Mouse (Mus musculus) CD4-positive, CD25-positive, alpha-beta regulatory T cell, adult 4 months (primary cell): ENCODE results near the gene Rsl1d1. TPM values are rescaled to one million over a fixed set of nuclear protein-coding genes. Genes with fewer than 3 reads are reported as not detected.
A peak's percentile ranks its signal among the peaks of the same experiment; 100 is the strongest.

Experiments
- ATAC-seq: one replicate; pipeline ENCODE4 v1.8.0; 2017
- polyA plus RNA-seq, 2 experiments: library from polyadenylated mRNA; unstranded; fragments of 100-300 nt; shearing (Covaris generic); gene quantifications; one replicate each; pipeline ENCODE4 v1.2.1; 2017

Gene Rsl1d1
- 100 to 1,000 TPM; 167 to 177 TPM for polyA plus RNA-seq

DNA sequence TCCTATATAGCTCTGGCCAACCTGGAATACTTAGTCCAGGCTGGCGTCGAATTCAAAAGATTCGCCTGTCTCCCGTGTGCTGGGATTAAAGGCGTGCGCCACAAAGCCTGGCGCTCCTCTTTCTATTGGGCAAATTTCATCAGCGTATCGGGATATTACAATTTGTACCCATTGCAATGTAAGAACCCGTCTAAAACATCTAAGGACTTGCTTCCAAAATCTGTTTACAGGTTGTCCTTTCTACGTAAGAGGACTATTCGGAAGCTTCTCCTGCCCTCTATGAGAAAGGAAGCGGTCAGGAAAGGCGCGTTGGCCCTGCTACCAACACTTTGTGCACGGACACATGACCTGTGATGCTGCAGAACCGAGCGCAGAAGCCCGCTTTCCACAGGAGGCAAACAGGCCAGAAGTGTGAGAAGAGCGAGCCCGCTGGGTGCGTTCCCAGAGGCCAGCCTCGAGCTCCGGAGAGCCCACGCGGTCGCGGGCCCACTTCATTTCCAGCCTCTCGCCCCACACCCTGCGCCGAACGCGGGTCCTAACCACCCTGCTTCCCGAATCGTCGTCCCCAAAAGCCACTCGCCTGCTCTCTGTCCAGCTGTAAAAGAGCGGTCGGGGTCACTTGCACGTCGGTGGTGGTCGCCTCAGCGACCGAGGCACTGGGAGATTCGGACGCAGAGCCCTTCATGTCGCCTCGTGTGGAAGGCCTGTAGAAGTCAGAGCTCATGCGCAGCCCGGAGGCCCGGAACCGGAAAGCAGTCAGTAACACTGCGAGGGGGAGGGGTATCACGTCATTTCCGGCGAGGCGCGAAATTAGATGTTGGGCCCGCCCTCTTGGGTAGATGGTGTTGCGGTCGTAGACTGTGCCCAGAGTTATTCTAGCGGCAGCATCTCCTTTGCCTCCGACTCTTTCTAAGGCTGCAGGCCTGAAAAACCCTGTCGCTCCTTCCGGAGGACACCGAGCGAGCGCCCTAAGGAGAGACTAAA lies at the start of gene Rsl1d1:
Gene Rsl1d1, minus strand, starts transcription at position 761 of the 984 bp plus-strand sequence.
- peak; percentile 96 for ATAC-seq

DNA sequence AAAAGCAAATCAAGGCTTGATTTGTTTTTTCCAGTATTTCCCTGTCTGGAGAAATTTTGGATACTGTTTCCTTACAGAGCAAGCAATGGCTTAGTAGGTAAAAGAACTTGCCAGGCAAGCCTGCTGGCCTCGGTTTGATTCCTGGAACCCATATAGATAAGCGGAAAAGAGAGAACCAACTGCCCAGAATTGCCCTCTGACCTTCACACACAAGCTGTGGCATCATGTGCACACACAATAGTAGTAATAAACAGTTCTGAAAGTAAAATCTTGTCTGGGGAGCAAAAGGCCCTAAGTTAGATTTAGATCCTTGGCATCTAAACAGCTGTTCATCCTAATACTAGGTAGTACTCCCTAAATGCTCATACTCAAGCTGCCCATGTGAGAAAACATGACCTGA lies 44.7 kb upstream of the Rsl1d1 start:
- ATAC-seq = no peak

DNA sequence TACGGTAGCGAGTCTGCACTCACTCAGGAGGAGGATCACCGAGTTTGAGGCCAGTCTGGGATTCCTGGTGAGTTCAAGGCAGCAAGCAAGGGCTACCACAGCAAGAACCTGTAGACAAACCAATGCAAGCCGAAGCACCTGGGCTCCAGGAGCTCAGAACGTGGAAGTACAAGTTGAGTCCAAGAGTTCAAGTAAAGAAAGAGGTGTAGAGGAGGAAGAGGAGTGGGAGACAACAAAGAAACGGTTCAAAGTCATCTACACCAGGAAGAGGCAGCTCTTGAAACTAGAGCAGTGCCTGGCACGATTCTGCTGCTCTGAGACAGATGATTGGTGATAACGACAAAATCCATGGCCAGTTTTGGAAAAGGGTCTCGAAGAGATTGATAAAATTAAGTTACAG lies 42.6 kb upstream of the Rsl1d1 start:
- ATAC-seq = no peak

DNA sequence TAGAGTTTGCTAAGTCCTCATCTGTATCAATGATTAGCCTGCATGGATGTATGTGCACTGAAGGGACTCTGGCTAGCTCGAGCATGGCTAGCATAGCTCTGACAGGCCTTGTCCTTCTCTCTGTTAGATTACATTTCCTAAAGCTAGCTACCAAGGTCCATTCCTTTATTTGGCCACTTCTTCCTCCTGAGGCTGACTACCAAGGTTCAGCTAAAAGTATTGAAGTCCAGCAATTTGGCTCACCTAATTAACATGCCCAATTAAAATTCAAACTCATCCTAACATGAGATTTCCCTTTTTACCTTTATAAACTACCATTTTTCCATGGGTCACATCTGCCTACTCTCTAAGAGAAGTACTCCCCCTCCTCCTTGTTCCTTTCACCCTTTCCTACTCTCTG lies 39.3 kb upstream of the Rsl1d1 start:
- no peak for ATAC-seq

DNA sequence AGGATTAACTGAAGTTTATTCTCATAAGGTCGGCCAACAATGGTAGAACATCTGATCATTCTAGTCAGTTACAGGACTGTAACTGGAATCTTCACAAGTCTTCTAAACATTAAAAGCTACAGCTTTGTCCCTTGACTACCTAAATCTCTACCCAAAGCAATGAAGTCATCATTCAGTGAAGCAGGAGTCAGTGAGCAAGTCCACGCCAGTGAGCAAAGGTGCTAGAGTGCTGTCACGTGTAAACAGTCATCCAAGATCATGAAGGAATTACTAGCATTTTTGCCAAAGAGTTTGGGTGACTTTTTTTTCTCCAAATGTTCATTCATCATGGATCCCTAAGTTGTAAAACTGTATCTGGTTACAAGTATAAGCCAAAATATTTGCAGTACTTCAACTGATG lies 14.7 kb upstream of the Rsl1d1 start:
- no peak for ATAC-seq

DNA sequence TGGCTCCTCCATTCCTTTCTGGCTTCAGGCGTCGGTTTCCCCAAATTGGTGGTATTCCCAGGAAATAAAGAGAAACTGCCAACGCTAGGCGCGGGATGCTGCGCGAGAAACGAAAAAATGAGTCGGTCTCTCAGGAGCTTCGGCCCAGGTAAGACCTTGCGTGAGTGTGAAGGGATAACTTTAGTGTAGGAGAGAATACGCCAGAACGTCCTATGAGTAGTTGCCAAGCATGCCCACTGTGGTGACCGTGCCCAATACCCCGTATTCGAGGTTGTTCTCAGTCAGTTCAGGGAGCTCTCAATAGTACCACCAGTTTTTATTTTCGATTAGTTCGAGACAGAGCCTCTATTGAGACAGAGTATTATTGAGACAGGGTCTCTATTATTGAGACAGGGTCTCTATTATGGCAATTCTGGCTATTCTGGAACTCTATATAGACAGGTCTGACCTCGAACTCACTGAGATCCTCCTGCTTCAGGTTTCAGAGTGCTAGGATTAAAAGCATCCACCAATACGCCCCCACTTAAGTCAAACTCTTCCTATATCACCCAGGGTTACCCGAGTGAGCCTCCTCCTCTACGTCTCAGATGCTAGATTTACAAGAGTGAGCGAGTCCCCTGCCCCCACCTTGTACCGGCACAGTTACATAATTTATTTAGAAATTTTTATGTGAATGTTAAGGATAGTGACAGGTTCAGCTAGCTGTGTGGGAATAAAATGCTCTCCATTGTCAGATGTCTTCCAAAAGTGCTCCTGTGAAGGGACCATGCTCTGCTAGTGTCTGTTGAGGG lies 664 bp upstream of the Rsl1d1 start:
- peak; percentile 11 for ATAC-seq

DNA sequence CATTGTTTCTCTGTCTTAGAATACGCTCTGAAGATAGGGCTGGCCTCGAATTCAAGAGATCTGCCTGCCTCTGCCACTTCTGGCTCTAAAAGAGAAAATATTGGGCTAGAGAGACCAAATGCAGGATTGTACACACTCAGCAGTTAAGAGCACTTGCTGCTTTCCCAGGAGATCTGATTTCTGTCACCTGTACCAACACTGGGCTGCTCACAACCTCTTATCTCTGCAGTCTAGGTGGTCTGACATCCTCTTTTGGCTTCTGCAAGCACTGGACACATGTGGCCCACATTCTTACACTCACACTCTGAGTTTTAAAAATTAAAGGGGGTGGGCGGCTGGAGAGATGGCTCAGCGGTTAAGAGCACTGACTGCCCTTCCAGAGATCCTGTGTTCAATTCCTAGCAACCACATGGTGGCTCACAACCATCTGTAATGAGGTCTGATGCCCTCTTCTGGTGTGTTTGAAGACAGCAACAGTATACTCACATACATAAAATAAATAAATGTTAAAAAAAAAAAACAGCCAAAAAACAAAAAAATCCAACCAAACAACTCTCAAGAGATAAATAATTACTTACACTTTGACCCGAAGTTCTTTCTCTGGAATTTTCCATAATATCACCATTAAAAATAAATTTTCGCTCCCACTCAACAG lies 1.3 kb downstream of the Rsl1d1 start:
- no peak for ATAC-seq

DNA sequence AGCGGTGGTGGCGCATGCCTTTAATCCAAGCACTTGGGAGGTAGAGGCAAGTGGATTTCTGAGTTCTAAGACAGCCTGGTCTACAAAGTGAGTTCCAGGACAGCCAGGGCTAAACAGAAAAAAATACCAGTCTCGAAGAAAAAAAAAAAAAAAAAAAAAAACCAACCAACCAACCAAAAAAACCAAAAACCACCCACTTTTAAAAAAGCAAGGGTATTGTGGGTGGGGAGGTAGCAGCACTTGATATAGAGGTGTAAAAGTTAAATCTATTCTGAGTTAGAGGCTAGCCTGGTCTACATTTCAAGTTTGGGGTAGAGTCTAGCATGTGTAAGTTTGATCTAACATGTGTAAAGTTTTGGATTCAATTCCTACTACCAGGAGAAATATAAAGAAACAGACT lies 2.9 kb downstream of the Rsl1d1 start:
- ATAC-seq = no peak

DNA sequence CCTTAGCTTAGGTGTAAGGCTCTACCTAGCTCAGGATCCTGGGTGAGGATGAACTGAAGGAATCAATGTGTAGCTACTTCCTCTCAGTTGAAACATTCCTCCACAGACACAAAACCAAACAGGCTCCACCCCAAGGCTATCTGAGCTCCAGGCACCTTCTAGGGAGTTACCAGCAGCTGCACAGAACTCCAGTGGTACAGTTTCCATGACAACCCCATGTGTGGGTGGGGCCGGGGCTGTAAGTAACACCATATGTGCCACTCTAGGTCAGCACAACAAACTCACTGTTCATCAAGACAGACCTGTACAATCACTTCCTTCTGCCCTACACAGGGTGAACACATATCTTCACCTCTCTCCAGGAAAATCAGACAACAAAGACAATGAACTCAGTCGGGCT lies 4.7 kb downstream of the Rsl1d1 start:
- no peak for ATAC-seq

DNA sequence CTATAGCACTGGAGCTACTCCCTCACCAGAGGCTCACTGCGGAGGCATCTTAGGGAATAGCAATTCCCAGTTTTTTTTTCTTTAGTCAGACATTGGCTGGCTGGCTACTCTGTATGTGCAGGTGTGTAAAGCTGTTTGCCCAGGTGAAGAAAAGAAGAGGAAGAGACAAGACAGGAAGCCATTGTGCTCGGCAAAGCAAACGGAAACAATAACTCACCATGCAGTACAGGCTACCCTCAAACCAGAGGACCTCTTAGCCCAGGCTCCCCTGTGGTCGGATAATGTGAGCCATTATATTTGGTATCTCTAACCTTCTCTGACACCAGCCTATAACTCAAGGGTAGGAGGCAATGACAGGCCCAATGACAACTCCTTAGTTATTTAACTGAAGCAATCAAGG lies 6.1 kb downstream of the Rsl1d1 start:
- ATAC-seq = no peak

DNA sequence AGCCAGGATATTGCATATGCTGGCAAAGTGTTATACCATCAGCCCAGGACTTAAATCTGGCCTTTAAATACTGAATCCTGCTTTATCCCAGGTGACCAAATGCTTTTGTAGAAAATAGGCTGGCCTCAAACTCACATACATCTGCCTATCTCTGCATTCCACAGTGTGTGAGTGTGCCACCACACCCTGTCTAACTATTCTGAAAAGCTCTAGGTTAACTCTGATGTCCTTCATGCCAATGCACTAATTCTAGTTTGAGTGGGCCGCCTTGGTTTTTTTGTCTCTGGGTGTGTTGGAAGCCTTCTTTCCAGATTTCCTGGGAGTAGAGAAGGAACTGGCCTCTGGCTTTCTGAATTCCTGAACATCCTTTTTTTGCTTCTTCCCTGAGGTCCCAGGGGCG lies 9.9 kb downstream of the Rsl1d1 start:
- ATAC-seq = no peak

DNA sequence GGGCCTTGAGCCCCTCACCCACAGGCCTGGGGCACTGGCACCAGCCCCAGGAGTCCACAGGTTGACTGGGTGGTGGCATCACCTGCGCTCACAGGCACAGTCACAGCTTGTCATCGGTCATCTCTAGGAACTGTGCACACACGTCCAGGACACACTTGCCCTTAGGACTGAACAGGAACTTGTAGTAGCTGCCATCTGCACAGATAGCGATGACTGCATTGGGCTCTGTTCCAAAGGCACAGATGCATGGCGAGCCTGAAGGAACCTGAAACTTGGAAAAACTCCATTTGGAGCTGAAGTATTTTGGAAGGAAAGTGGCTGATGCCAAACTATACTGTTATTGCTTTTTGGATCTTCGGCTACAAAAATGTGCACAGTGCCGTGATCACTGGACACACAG lies 13.0 kb downstream of the Rsl1d1 start:
- ATAC-seq = no peak

DNA sequence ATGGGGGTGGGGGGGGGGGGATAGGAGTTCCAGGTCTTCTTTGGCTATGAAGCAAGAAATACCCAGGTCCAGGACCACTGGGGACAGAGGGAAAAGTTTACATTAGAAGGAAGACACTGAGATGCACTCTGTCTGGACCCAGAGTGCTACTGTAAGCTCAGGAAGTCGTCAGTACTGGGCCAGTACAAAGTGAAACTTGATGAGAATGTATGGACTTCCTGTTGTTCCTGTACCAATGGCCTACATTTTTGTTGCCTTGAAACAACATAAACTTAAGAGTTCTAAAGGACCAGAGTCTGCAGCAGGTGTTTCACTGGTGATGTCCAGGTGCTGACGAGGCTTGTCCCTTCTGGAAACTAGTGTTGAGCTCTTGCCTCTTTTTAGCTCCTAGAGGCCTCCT lies 25.7 kb downstream of the Rsl1d1 start:
- ATAC-seq = peak; percentile 17

DNA sequence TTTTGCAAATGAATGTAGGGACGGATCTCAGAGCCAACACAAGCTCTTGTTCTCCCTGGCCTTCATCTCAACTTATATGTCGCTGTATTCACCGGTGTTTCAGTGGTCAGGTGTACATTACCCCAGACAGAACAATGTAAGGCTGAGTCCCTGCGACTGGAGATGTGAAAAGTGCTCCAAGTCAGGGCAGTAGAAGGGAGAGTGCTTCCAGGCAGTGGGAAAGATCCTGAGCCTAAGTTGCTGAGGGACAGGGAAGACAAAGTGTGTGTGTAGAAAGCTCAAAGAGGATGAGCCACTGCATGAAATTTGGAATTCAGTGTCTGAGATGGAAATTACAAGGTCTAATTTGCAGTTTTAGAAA lies 26.3 kb downstream of the Rsl1d1 start:
- ATAC-seq = no peak

DNA sequence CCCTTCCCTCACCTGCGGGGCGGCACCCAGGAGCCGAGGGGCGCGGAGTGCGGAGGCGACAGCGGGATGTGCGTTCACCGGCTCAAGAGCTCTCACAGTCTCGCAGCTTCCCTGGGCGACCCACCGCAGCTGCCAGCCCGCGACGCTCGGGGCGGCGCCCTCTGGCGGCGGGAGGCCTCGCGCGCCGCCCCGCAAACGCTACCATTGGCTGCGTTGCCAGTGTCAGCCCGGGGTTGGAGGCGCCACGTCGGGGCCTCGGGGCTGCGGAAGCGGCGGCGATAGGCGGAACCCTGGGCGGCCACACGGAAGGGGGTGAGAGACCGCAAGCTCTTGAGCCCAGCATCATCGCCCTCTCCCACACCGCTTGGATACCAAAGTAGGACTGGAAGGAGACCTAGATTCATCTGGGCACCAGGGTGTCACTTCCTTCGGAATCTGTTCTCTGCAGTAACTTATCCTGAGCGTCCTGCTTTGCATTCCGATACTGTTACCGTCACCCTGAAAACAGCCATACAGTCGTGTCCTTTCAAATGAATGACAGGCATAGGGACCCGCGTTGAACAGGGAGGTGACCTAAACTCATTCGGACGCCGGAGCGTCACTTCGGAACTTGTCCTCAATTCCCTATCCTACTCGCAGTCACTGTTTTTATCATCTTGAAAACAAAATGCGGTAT lies 26.8 kb downstream of the Rsl1d1 start, which contains the start of gene Zc3h7a:
Gene Zc3h7a, minus strand, starts transcription at position 186 of the 676 bp plus-strand sequence.
- peak; percentile 88 for ATAC-seq

DNA sequence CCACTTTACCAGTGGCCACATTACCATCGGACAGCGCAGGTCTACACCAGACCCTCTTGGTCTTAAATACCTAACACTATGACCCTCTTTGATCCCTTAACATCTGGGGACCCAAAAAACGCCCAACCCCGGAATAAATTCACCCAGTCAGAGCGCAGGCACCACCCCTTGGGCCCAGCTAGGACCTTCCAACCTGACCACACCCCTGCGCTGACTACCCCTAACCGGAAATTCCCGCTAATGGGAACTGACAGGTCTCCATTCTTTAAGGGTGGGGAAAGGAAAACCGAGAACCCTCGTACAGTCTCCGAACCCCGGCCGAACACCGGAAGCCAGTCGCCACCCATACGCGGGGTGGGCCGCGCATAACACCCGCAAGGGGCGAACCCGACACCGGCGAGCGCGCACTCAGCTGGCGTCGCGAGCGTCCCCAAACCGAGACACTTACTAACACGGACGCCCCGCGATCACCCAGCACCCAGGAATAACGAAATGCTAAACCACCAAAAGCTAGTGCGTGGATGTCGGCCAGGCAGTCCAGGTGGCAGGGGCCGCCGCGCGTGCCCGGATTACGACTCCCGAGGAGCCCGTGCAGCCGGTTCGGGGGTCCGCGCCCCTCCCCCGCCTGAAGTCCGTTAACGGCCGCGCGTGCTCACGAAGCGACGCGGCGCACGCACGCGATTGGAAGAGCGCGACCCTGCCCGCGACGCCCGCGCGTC lies 27.5 kb downstream of the Rsl1d1 start:
- ATAC-seq = peak; percentile 20

DNA sequence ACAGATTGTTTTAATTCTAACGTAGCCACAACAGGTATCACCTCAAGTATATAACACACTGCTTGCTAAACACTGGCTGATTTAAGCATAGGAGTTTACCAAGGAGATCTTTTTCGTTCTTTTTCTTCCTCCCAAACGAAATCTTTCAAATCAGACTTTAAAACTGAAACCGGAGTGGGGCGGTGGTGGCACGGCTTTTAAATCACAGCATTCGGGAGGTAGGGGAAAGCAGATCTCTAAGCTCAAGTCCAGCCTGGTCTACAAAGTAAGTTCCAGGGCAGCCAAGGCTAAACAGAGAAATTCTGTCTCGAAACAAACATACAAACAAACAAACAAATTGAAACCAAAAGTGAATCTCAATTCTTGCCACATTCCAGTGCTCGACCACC lies 28.0 kb downstream of the Rsl1d1 start:
- ATAC-seq = no peak

DNA sequence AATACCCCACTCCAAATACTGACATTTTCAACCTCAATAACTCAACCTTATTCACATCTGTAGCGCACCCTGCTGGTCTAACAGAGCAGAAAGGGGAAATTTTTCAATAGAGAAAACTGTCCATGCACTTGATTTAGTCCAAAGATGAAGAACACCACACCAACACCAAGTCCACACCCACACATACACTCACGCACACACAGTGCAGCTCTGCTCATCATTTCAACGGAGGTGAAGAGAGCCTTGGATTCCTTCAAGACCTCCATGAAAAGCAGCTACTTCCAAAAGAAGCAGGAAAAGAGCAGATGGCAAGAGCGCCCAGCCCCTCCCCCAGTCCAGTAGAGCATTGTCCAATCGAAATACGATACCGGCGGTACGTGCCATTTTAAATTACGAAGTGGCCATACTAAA lies 28.5 kb downstream of the Rsl1d1 start:
- ATAC-seq = peak; percentile 12

DNA sequence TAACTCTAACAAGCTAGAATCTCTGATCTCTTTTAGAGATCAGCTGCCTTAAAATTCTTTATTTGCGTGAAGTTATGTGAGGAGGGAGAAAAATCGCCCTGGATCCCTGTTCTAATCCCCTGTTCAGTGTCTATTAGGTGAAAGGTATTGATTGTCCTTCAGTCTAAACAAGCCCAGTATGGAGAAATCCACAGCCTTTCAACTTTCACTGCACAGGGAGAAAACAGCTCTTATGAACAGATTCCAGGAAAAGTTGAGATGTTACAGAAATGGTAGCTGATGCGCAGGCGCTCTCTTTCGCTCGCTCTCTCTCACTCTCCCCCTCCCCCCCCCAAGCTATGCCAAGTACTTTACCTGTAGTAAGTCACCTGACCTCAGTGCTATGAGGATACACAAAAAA lies 31.5 kb downstream of the Rsl1d1 start:
- no peak for ATAC-seq

DNA sequence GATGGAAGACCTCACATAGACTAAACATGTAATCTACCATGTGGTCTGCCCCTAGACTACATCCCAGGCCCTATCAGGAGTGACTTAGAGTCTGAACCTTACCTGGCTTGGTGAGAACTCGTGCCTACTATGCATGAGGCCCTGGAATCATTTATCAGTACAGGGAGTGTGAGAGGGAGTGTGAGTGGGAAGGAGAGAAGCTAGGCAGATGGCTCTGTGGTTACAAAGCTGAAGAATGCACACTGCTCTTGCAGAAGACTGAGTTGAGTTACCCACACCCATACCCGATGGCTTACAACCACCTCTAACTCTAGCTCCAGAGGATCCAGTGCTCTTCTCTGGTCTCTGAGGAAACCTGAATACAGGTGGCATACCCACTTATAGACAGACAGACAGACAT lies 36.7 kb downstream of the Rsl1d1 start:
- no peak for ATAC-seq

DNA sequence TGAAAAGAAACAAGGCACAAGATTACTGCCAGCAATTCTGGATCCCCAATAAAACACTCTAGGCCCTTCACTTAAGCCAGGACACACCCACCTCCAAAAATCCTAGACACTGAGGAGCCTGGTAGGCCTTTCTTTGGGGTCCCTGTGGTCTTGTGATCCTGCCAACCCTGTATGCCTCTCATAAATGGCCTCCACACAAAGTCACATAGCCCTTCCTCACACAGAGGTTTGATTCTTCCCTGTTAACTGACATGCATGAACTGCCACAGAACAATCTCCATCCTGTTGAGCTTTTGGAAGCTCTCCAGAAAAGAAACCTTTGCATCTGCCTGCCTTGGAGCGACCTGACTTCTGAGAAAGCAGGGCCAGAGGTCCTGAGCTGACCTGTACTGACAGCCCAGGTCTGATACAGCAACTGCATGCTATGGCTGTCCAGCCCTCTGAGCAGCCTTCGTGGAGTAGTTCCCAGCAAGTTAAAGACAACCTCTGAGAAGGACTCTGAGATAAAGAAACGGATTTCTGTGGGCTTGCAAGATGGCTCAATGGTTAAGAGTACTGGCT lies 38.4 kb downstream of the Rsl1d1 start:
- ATAC-seq = no peak

DNA sequence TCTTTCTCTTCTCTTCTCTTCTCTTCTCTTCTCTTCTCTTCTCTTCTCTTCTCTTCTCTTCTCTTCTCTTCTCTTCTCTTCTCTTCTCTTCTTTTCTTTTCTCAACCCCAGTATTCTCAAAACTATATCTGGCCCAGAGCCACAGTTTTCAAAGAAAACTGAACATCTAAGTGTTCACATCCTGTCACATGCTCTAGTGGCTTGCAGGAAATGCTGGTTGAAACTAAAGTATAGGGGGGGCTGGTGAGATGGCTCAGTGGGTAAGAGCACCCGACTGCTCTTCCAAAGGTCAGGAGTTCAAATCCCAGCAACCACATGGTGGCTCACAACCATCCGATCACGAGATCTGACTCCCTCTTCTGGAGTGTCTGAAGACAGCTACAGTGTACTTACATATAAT lies 45.4 kb downstream of the Rsl1d1 start:
- peak; percentile 99 for ATAC-seq
